Mouse (Mus musculus) frontal cortex, adult (tissue): ENCODE data around the gene Dvl1.

ENCODE experiments used
- ATAC-seq: cut with Nextera tagmentation; 2 replicates; pipeline ENCODE4 v1.9.2; 2017; ENCODE audit warnings: mild to moderate bottlenecking, moderate library complexity, mixed read lengths; ENCODE audit not compliant: low TSS enrichment

The Dvl1 gene

GRCm38 (mm10) chr4:155871404-155871803 lies 24.2 kb downstream of the Dvl1 start:
- ATAC-seq, result no peak

- ATAC-seq, result no peak
Observed at GRCm38 (mm10) chr4:155883587-155883986, 36.4 kb downstream of the Dvl1 start.

GRCm38 (mm10) chr4:155886330-155886729 lies 39.1 kb downstream of the Dvl1 start:
- no peak for ATAC-seq

GRCm38 (mm10) chr4:155887674-155888073 lies 40.5 kb downstream of the Dvl1 start:
- ATAC-seq, result no peak

GRCm38 (mm10) chr4:155888181-155888580 lies 41.0 kb downstream of the Dvl1 start:
- ATAC-seq, result no peak

GRCm38 (mm10) chr4:155889316-155889715 lies 42.1 kb downstream of the Dvl1 start:
- no peak for ATAC-seq

GRCm38 (mm10) chr4:155891011-155891471 lies 43.8 kb downstream of the Dvl1 start:
- ATAC-seq, result no peak

- peak; percentile 45 for ATAC-seq
Observed at GRCm38 (mm10) chr4:155891551-155892001, 44.4 kb downstream of the Dvl1 start, which contains the start of the genes Pusl1 and Acap3. Pusl1 (minus strand) TSS chr4:155891781. Acap3 (plus strand) TSS chr4:155891822.

GRCm38 (mm10) chr4:155892017-155892416 lies 44.8 kb downstream of the Dvl1 start:
- peak; percentile 55 for ATAC-seq

GRCm38 (mm10) chr4:155892438-155893211 lies 45.4 kb downstream of the Dvl1 start:
- ATAC-seq, result 0 out of 2 replicates have a peak, but pooled peaks have one; percentile 6

GRCm38 (mm10) chr4:155893212-155893690 lies 46.0 kb downstream of the Dvl1 start:
- ATAC-seq, result no peak

- peak; percentile 17 for ATAC-seq
Observed at GRCm38 (mm10) chr4:155894311-155894881, 47.2 kb downstream of the Dvl1 start.

- ATAC-seq, result 0 out of 2 replicates have a peak, but pooled peaks have one; percentile 18
Observed at GRCm38 (mm10) chr4:155895216-155895615, 48.0 kb downstream of the Dvl1 start.

- no peak for ATAC-seq
Observed at GRCm38 (mm10) chr4:155895826-155896225, 48.6 kb downstream of the Dvl1 start.

GRCm38 (mm10) chr4:155896461-155896860 lies 49.3 kb downstream of the Dvl1 start:
- ATAC-seq, result no peak

- ATAC-seq, result no peak
Observed at GRCm38 (mm10) chr4:155898318-155898717, 51.1 kb downstream of the Dvl1 start.

- no peak for ATAC-seq
Observed at GRCm38 (mm10) chr4:155899355-155899754, 52.2 kb downstream of the Dvl1 start.

- ATAC-seq, result peak; percentile 45; the same call in 1 of the 2 replicates
Observed at GRCm38 (mm10) chr4:155901205-155901604, 54.0 kb downstream of the Dvl1 start.

GRCm38 (mm10) chr4:155903246-155903645 lies 56.0 kb downstream of the Dvl1 start:
- no peak for ATAC-seq

GRCm38 (mm10) chr4:155904318-155905102 lies 57.3 kb downstream of the Dvl1 start:
- no peak for ATAC-seq

GRCm38 (mm10) chr4:155905634-155906033 lies 58.4 kb downstream of the Dvl1 start:
- ATAC-seq, result no peak

GRCm38 (mm10) chr4:155906125-155906524 lies 58.9 kb downstream of the Dvl1 start:
- ATAC-seq, result no peak
